Mouse (Mus musculus): ENCODE measurements around the gene Tmem132d.

DNA sequence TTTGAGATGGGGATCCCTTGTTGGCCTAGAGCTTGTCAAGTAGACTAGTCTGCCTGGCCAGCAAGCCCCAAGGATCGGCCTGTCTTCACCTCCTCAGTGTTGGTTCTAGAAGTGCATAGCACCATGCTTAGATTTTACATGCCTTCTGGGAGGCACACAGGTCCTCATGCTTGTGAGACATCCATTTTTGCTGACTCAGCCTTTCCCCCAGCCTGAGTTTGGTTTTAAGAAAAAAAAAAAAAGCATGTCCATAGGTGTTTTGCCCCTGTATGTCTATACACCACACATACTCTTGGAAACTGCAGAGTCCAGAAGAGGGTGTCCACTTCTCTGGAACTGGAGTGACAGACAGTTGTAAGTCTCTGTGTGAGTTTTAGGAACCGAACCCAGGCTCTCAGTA is 256.6 kb downstream of the Tmem132d start:
- TF ChIP-seq EP300 (IDR thresholded peaks at IDR 0.05; ENCODE audit: low read depth) (no peak), CTCF (IDR thresholded peaks at IDR 0.05; ENCODE audit: low read depth) (no peak)
